Mouse (Mus musculus) gastrocnemius, postnatal 36 days (tissue): ENCODE results near the gene Peak1. TPM values are rescaled to one million over a fixed set of nuclear protein-coding genes. Genes with fewer than 3 reads are reported as not detected.
"Not testable (repeated sequence)": the region's sequence is repeated elsewhere in the genome, so short reads cannot be mapped to it uniquely, and the experiment has no call there.

Source experiments
- DNase-seq, 2 experiments: peaks; one replicate each; pipeline ENCODE4 v3.0.0; 2022
- intact Hi-C: fragments of 180-260 bp; cut with DNase I; formaldehyde crosslinking; loops from one replicate; pipeline ENCODE4 v1.15.1; 2025
- long read RNA-seq, 2 experiments: library from polyadenylated mRNA; stranded (forward); transcript quantifications; one replicate each; pipeline ENCODE4 v2.0.0; 2021
- total RNA-seq, 2 experiments: library from RNA; stranded (reverse); gene quantifications; 2 replicates each; pipeline ENCODE4 v1.2.3; 2021

Gene Peak1
- total RNA-seq, result 10 to 100 TPM; 10.3 to 12.5 TPM
- long read RNA-seq, experiment 1, partial matches to known transcripts, result 0 of 1 reads
- long read RNA-seq, experiment 1, other reads (novel, unspliced or antisense), result 1 of 1 reads
- long read RNA-seq, experiment 2, partial matches to known transcripts, result 0 of 2 reads
- long read RNA-seq, experiment 2, other reads (novel, unspliced or antisense), result 2 of 2 reads

GRCm38 (mm10) chr9:56417948-56418737 is at the start of gene Peak1, which contains the start of gene Hmg20a:
Peak1 (minus strand) TSS chr9:56418067.
Hmg20a (plus strand) TSS chr9:56418609.
- intact Hi-C loops, result loop anchor here (1.0 to 10.0 kb wide), 5 partner anchors 44 to 203 kb away; no protein-coding TSS in a partner anchor

DNA sequence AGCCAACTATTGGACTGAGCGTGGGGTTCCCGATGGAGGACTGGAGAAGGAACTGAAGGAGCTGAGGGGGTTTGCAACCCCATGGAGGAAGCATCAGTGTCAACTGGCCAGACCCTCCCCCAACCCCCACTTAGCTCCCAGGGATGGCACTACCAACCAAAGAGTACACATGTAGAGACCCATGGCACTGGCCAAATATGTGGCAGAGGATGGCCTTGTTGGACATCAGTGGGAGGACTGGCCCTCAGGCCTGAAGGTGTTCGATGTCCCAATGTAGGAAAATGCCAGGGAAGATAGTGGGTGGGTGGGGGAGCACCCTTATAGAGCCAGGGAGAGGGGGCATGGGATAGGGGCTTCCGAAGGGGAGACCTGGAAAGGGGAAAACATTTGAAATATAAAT is 48.4 kb upstream of the Peak1 start:
- DNase-seq, result no peak
- intact Hi-C loops, result loop anchor here (5.0 kb wide), 1 partner anchor 36 kb away; no protein-coding TSS in a partner anchor

More at GRCm38 (mm10) chr9:56417948-56418737, at the start of gene Peak1, which contains the start of gene Hmg20a:
- DNase-seq, result peak; percentile 100

DNA sequence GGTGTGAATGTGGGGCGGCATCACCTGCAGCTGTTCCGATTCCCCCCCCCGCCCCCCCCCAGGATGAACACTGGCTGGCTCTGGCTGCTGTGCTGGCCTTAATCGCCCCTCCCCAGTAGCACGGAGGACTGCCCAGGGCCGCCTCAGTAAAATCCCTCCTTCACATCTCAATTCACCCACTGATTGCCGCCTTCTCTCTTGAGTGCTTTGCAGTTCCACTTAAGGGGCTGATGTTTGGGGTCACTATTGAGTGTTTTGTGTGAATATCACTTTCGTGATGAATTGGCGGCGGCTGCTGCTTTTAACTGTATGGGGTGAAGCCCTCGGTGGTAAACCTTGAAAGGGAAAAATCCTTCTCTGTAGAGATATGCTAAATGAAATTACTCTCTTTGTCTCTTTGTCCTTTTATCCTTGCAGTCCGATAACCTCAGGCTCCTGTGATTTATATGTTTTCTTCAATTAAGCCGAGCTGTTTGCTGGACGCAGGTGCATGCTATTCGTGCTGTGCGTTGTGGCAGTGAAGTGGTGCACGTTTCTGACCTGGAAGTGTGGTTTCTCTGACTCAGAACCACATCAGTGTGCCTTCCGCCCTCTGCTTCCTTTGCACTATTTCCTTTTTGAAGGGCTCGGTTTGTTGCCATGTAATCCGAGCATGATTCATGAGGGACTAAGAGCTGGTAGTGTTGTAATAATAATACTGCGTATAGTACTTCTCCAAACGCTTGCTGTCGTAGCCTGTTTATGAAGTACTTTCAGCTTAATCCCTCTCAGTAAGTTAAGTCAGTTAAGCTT is 47.2 kb upstream of the Peak1 start:
- DNase-seq, result no peak
- intact Hi-C loops, result loop anchor here (5.0 kb wide), 2 partner anchors 37 to 48 kb away; partner anchors contain the start of genes Hmg20a and Peak1

DNA sequence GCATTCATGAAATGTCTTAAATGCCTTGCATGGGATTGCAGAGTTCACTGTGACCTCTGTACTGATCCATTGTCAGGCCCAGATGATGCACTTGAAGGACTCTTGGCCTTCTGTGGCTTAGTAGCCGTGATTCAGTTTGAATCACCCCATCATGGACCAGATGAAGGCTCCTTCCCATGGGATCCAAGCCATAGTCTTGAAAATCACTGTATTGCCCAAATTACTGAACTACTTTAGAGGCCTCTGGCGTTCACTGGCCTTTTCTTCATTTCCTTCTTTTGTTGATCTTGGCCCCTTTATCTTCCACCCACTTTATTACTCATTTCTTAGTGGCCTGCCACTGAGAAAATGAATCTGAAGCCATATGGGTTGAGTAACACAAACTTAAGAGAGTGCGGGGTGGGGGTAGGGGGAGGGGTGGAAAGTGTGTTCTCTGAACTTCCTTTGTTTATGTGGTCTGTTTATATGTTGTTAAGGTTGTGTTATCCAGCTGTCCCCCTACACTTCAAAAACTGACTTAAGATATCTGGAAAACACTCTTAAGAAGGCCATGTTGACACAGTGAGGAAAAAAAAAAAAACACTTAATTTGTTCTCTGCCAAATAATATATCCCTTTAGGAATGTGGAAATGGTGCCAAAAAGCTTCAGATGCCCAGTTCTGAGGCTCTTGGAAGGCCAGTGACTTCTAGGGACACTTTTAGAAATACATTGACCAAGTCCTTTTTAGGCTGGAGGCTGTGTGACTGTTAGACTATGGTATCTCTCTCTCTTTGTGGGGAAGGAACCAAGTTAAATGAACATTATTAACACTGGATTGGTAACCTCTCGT is 46.0 kb upstream of the Peak1 start:
- DNase-seq, result no peak

GRCm38 (mm10) chr9:56463046-56463445 is 45.2 kb upstream of the Peak1 start:
- no peak for DNase-seq
- intact Hi-C loops, result loop anchor here (5.0 kb wide), 1 partner anchor 46 kb away; the partner anchor contains the start of genes Hmg20a and Peak1

More for the DNA sequence above, 46.0 kb upstream of the Peak1 start:
- intact Hi-C loops, result loop anchor here (5.0 kb wide), 1 partner anchor 47 kb away; the partner anchor contains the start of genes Hmg20a and Peak1

DNA sequence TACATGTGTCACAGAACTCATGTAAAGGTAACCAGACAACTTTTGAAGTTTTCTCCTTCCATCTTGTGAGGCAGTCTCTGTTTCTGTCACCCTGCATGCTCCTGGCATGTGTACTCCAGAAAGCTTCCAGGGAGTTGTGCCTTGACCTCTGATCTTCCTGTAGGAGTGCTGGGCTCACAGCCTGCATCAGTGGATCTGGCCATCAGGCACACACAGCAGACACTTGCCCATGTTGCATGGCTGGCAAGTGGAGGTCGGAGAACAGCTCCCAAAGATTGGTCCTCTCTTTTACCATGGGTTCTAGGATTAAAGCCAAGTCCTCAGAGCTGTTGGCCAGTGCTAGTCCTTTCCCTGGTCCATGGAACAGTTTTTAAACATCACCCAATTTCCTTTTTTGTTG is 44.7 kb upstream of the Peak1 start:
- intact Hi-C loops, result loop anchor here (5.0 kb wide), 1 partner anchor 45 kb away; the partner anchor contains the start of genes Hmg20a and Peak1

GRCm38 (mm10) chr9:56460987-56461386 is 43.1 kb upstream of the Peak1 start:
- DNase-seq, result no peak
- intact Hi-C loops, result loop anchor here (5.0 kb wide), 1 partner anchor 44 kb away; the partner anchor contains the start of genes Hmg20a and Peak1

More for the DNA sequence above, 44.7 kb upstream of the Peak1 start:
- no peak for DNase-seq

DNA sequence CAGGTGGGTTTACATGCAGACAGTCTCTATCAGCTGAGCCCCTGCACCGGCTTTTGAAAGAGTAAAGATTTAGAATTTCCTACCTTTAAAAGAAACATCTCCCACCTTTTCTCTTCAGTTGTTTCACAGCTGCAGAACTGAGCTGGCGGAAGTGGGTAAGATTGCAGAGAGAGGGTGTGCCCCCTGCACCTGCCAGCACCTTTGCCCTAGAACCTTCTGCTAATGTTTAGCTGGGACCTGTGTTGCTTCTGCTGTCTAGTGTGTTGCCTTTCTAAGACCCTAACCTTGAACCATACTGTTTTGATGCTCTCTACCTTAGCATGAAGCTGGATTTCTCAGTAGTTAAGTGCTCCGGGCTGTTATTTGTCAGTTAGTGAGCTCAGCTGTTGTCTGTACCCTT is 38.6 kb upstream of the Peak1 start:
- intact Hi-C loops, result no loop called here
- DNase-seq, result no peak

DNA sequence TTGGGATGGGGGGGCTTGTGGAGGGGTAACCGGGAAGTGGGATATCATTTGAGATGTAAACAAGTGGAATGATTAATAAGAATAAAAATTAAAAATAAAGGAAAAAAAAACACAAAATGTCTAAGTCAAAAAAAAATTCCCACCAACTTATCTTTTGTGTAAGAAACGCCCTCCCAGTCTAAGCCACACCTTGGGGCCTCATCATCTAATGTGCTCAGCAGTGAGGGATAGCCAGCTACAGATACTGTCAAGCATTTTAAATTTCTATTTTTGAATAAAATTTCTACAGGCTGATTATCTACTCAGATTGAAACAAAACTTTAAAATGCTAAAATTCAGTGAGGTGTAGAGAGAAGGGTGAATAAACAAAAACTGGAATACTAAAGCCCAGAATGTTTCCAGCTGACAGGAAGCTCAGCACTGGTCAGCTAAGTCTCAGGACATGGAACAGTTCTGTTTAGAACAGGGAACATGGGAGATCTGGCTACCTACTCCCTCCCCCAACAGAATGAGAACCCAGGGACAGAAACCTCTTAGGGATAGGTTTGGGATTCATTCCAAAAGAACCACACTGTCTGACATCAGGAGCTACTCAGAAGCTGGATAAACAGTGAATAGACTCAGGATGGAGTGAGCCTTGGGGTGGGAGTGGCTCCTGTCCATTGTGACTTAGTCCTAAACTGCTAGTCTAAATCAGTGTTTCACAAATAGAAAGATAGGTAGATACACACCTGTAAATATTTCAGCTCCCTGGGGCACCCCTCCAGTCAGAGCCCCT is 35.4 kb upstream of the Peak1 start:
- DNase-seq, result no peak
- intact Hi-C loops, result no loop called here

DNA sequence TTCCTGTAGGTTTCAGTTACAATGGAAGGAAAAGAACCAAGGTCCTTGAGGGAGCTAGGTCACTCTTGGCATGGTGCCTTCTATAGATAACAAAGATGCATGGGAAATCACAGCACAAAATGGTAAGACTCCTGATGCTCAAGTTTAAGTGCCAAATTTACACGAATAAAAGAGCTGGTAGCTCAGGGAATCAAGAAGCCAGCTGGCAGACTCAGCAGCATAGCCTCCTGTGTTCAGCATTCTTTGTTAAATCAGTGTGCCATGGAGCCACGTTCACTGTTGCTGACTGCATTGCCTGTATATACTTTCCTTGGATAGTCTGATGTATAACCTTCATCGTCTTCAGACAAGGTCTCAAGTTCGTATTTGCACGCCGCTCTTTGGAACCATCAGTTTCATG is 33.7 kb upstream of the Peak1 start:
- intact Hi-C loops, result no loop called here
- no peak for DNase-seq

GRCm38 (mm10) chr9:56439699-56440098 is 21.8 kb upstream of the Peak1 start:
- intact Hi-C loops, result no loop called here
- DNase-seq, result no peak

DNA sequence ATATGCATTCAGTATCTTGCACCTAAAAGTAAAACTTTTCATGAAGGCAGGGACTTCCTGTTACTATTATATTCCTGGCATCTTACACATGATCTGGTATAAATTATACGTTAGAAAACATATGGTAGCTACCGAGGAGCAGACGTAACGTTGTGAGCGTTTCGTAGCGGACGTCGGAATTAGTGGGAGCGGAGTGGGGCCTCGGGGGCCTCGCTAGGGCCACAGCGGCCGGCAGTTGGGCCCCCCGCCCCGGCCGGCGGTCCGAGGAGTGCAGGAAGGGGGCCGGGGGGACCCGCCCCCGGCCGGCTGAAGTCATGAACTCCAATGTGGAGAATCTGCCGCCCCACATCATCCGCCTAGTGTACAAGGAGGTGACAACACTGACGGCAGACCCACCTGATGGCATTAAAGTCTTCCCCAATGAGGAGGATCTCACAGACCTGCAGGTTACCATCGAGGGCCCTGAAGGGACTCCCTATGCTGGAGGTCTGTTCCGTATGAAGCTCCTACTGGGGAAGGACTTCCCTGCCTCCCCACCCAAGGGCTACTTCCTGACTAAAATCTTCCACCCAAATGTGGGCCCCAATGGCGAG is 19.5 kb upstream of the Peak1 start:
- DNase-seq, intact Hi-C loops: not testable (repeated sequence)

GRCm38 (mm10) chr9:56435821-56436526 is 18.1 kb upstream of the Peak1 start:
- DNase-seq, result no peak
- intact Hi-C loops, result no loop called here

GRCm38 (mm10) chr9:56424861-56425260 is 7.0 kb upstream of the Peak1 start:
- DNase-seq, result no peak
- intact Hi-C loops, result no loop called here

DNA sequence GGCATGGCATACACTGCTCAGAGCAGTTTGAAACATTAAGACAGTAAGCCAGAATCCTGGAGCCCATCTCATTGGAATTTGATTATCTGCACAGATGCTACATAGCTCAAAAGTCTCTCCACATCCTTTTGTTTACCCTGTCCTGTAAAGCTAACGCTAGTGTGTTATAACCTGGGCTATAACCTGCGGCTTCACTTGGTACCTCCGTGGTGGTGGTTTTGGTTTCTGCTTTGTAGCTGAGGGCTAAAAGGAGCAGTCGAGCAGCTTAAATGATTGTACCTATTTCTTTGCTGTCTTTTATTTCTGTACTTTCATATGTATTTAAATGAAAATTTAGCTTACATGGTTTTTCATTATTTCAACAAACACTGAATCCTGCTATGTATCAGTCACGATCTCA is 4.1 kb upstream of the Peak1 start:
- DNase-seq, result no peak
- intact Hi-C loops, result no loop called here

- no peak for DNase-seq
- intact Hi-C loops, result no loop called here
Observed at GRCm38 (mm10) chr9:56420892-56421601, 3.2 kb upstream of the Peak1 start.

- no peak for DNase-seq
- intact Hi-C loops, result no loop called here
Observed at GRCm38 (mm10) chr9:56420236-56420635, 2.4 kb upstream of the Peak1 start.
